Mouse (Mus musculus) adrenal gland (tissue): ENCODE results near the gene Cilp.

Experiments
- intact Hi-C: fragments of 180-260 bp; cut with DNase I; formaldehyde crosslinking; loops from one replicate; pipeline ENCODE4 v1.15.1; 2025

Cilp gene

GRCm38 (mm10) chr9:65293580-65293972, 28.6 kb downstream of the Cilp start:
- intact Hi-C loops: no loop called here

DNA sequence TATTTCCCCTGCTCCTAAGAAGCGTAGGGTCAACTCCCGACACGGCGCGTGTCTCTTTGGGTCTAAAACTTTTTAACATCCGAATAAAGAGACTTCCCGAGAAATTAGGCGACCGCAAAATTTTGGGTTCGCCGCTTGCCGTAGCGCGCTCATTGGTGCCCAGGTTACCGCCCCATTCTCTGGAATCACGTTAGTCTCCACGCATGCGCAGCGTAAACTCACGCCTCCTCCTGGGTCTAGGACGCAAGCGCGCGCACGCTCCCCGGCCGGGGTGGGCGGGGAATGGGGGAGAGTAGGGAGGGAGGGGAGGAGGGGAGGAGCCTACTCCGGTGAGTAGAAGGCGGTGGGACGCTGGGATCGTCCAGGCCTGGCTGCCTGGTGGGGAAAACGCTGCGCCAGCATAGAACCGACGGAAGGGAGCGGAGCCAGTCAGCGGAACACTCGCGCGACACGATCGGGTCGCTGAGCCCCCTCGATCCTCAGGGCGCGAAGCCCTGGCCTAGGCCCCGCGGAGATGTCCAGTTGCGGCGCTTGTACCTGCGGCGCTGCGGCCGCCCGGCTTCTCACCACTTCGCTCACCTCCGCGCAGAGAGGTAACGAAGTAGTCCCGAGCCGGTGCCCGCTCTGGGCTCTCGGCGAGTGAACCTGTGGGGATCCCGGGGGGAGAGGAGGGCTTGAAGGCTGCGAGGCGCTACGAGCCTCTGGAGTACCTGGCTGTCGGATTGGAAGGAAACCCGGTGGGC, 29.2 kb downstream of the Cilp start, which contains the start of gene Clpx:
TSS of gene Clpx (plus strand) at position 288 of the 743 bp plus-strand sequence.
- intact Hi-C loops: no loop called here

- intact Hi-C loops: no loop called here
Measured at GRCm38 (mm10) chr9:65294716-65295378, 29.9 kb downstream of the Cilp start.

GRCm38 (mm10) chr9:65297056-65297455, 32.1 kb downstream of the Cilp start:
- intact Hi-C loops: no loop called here

DNA sequence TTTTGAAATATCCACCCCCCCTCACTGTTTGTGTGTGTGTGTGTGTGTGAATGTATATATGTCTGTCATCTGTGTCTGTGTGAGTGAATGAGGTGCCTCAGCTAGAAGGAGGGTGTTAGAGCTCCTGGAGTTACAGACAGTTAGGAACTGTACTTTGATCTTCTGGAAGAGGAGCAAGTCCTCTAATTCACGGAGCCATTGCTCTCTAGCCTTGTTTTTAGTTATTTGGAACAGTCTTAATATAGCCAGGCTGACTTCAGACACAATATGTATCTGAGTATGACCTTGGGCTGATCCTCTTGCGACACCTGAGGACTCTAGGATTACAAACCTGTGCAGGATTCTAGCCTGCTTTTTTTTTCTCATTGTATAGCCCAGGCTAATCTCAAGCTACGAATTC, 33.8 kb downstream of the Cilp start:
- intact Hi-C loops: no loop called here

GRCm38 (mm10) chr9:65299650-65300049, 34.7 kb downstream of the Cilp start:
- intact Hi-C loops: no loop called here

- intact Hi-C loops: no loop called here
Measured at GRCm38 (mm10) chr9:65302327-65302983, 37.5 kb downstream of the Cilp start.

DNA sequence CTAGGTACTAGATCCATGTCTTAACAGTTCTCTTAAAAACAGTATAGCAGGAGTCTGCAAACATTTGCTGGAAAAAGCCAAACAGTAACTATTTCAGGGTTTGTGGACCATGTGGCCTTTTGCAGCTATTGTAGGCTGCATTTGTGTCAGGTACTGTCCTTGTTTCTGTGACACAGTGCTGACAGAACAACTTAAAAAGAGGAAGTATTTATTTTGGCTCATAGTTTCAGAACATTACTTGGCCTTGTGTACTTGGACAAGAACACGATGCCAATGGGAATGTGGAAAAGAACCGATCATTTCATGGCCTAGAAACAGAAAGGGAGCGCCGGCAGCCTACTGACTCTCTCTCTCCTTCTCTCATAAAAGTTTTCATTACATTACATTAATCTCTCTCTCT, 38.6 kb downstream of the Cilp start:
- intact Hi-C loops: no loop called here

- intact Hi-C loops: no loop called here
Measured at GRCm38 (mm10) chr9:65304300-65304699, 39.3 kb downstream of the Cilp start.

DNA sequence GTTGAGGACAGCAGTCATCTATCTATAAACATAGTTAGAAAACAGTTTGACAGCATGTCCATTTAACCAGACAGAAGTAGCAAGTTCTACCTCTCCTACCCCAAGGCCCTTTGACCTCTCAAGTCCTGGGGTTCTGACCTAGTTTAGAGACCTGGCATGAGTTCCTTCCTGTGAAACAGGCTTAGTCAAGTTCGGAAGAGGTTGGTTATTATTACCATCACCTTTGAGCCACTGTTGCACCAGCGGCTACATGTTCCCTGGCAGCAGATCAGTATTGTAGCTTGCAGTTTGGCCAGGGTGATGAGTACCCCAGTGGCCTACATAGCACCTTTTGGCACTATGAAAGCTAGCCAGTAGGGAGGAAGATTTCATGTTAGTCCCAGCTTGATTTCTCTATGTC, 41.7 kb downstream of the Cilp start:
- intact Hi-C loops: no loop called here

- intact Hi-C loops: no loop called here
Measured at GRCm38 (mm10) chr9:65308011-65308410, 43.0 kb downstream of the Cilp start.

DNA sequence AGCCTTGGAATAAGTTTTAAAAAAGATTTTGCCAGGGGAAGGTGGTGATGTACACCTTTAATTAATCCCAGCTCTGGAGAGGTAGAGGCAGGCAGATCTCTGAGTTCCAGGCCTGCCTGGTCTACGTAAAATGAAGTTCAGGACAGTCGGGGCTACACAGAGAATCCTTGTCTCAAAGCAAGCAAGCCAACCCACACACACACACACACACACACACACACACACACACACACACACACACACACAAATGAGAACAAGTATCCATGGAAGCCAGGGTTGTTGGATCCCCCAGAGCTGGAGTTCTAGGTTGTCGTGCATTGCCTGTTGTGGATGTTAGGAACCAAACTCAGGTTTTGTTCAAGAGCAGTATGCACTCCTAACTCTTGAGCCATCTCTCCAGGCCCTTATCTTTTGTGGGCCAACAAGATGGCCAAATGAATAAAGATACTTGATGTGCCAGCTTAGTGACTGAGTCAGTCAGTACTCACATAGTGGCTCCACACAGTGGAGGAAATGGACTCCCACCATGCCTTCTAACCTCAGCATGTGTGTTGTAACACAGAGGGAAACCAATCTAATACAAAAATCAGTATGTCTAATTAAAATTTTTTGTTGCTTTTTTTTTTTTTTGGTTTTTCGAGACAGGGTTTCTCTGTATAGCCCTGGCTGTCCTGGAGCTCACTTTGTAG, 47.8 kb downstream of the Cilp start:
- intact Hi-C loops: no loop called here

GRCm38 (mm10) chr9:65313846-65314245, 48.9 kb downstream of the Cilp start:
- intact Hi-C loops: no loop called here

- intact Hi-C loops: no loop called here
Measured at GRCm38 (mm10) chr9:65322255-65322900, 57.4 kb downstream of the Cilp start.

DNA sequence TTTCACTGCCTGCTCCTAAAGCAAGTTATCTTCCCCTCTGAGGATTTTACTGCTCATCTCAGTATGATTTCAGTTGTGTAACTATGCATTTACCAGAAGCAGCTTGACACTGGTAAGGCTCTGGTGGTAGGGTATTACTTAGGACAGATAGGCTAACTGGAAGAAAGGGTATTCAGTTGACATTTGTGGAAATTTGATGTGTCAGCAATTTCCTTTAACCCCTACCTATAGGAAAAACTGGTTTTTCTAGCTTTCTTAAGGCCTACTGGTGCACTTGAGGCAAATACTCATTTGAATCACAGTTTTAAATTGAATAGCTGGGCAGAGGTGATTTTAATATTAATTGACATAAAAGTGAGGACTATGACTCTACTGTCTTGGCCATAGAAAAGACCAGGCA, 61.0 kb downstream of the Cilp start:
- intact Hi-C loops: no loop called here

GRCm38 (mm10) chr9:65327371-65327770, 62.4 kb downstream of the Cilp start:
- intact Hi-C loops: no loop called here
